Mouse (Mus musculus) lung, postnatal 36 days (tissue): ENCODE results near the gene Dpp9.
A peak's percentile ranks its signal among the peaks of the same experiment; 100 is the strongest.
"Not testable (repeated sequence)": the region's sequence is repeated elsewhere in the genome, so short reads cannot be mapped to it uniquely, and the experiment has no call there.

ENCODE experiments used
- DNase-seq: peaks from one replicate; pipeline ENCODE4 v3.0.0; 2022; ENCODE audit warnings: mixed read lengths

The Dpp9 gene

GRCm38 (mm10) chr17:56218377-56219191 lies at the start of gene Dpp9:
Gene Dpp9, minus strand, starts transcription at chr17:56218905.
- peak; percentile 95 for DNase-seq

- peak; percentile 70 for DNase-seq
Observed at GRCm38 (mm10) chr17:56266271-56266670, 47.6 kb upstream of the Dpp9 start.

- DNase-seq: no peak
Observed at GRCm38 (mm10) chr17:56265869-56266268, 47.2 kb upstream of the Dpp9 start.

- DNase-seq: peak; percentile 42
Observed at GRCm38 (mm10) chr17:56265011-56265410, 46.3 kb upstream of the Dpp9 start.

- peak; percentile 92 for DNase-seq
Observed at GRCm38 (mm10) chr17:56264020-56264419, 45.3 kb upstream of the Dpp9 start.

- DNase-seq: no peak
Observed at GRCm38 (mm10) chr17:56262645-56263094, 44.0 kb upstream of the Dpp9 start.

- no peak for DNase-seq
Observed at GRCm38 (mm10) chr17:56261166-56261565, 42.5 kb upstream of the Dpp9 start.

GRCm38 (mm10) chr17:56259301-56260037 lies 40.8 kb upstream of the Dpp9 start:
- DNase-seq: no peak

- DNase-seq: not testable (repeated sequence)
Observed at GRCm38 (mm10) chr17:56258812-56259211, 40.1 kb upstream of the Dpp9 start.

GRCm38 (mm10) chr17:56258269-56258668 lies 39.6 kb upstream of the Dpp9 start:
- DNase-seq: not testable (repeated sequence)

GRCm38 (mm10) chr17:56257181-56257894 lies 38.6 kb upstream of the Dpp9 start:
- DNase-seq: no peak

- peak; percentile 98 for DNase-seq
Observed at GRCm38 (mm10) chr17:56256239-56256881, 37.7 kb upstream of the Dpp9 start, which contains the start of gene Fem1a. Gene Fem1a, plus strand, starts transcription at chr17:56256810.

GRCm38 (mm10) chr17:56255863-56256238 lies 37.1 kb upstream of the Dpp9 start:
- DNase-seq: peak; percentile 99

- DNase-seq: no peak
Observed at GRCm38 (mm10) chr17:56255429-56255828, 36.7 kb upstream of the Dpp9 start.

GRCm38 (mm10) chr17:56254695-56255094 lies 36.0 kb upstream of the Dpp9 start:
- no peak for DNase-seq

GRCm38 (mm10) chr17:56251136-56251829 lies 32.6 kb upstream of the Dpp9 start:
- peak; percentile 94 for DNase-seq

- DNase-seq: no peak
Observed at GRCm38 (mm10) chr17:56245608-56246007, 26.9 kb upstream of the Dpp9 start.

- DNase-seq: peak; percentile 94
Observed at GRCm38 (mm10) chr17:56241541-56242401, 23.1 kb upstream of the Dpp9 start.

GRCm38 (mm10) chr17:56233818-56234469 lies 15.2 kb upstream of the Dpp9 start:
- no peak for DNase-seq

GRCm38 (mm10) chr17:56233389-56233788 lies 14.7 kb upstream of the Dpp9 start:
- DNase-seq: no peak
